Mouse (Mus musculus) embryonic stem cell, embryonic (primary cell): ENCODE results near the gene Aamp.

Source experiments
- CTCF ChIA-PET, 4 experiments: fragments of 300-600 bp in 2 of 4; fragments of 350-600 bp in 2 of 4; sonication (Branson Sonifier 250); formaldehyde crosslinking; loops; one replicate each; lab custom pipeline; 2022; ENCODE audit warnings: inconsistent platforms in 2 of 4; lab: Charles Lee
- POLR2A ChIA-PET, 4 experiments: fragments of 300-600 bp in 2 of 4; fragments of 350-600 bp in 2 of 4; sonication (Branson Sonifier 250); formaldehyde crosslinking; loops; one replicate each; lab custom pipeline; 2022; ENCODE audit warnings: antibody characterized with exemption in 4 of 4, inconsistent platforms in 1 of 4; lab: Charles Lee

The Aamp gene

GRCm38 (mm10) chr1:74284543-74285160, at the start of gene Aamp, which contains the start of gene Pnkd:
Gene Aamp, minus strand, starts transcription at chr1:74284738.
Gene Pnkd, plus strand, starts transcription at chr1:74284930.
- ChIA-PET CTCF (interaction anchor here (0.5 to 4.3 kb wide), 24 partner anchors 10 to 274 kb away, joined by 3 to 23 read pairs (median 4); partner anchors contain the start of gene Catip (in 3 of the 4)), POLR2A (interaction anchor here (0.6 to 7.3 kb wide), 76 partner anchors 8 to 1703 kb away, joined by 3 to 121 read pairs (median 4); partner anchors contain the start of genes Catip (in 2 of the 4), Tmbim1 (in 2 of the 4), Arpc2 (in 1 of the 4) and Bcs1l (in 1 of the 4))

- ChIA-PET CTCF (interaction anchor here in 3 of 4 experiments (0.6 to 1.8 kb wide), 9 partner anchors 17 to 476 kb away, joined by 3 to 7 read pairs (median 5); partner anchors contain the start of genes Catip (in 3 of the 3), Aamp (in 1 of the 3) and Pnkd (in 1 of the 3)), POLR2A (interaction anchor here in 3 of 4 experiments (0.6 to 2.1 kb wide), 38 partner anchors 9 to 222 kb away, joined by 3 to 13 read pairs (median 4); partner anchors contain the start of genes Aamp (in 2 of the 3), Pnkd (in 2 of the 3), Catip (in 1 of the 3) and Slc11a1 (in 1 of the 3))
These were observed 48.4 kb upstream of the Aamp start for GRCm38 (mm10) chr1:74332930-74333329.

GRCm38 (mm10) chr1:74332241-74332763, 47.8 kb upstream of the Aamp start:
- CTCF ChIA-PET: interaction anchor here (0.6 to 1.8 kb wide), 12 partner anchors 18 to 476 kb away, joined by 3 to 7 read pairs (median 4); partner anchors contain the start of genes Catip (in 3 of the 4), Aamp (in 1 of the 4) and Pnkd (in 1 of the 4)
- POLR2A ChIA-PET: interaction anchor here in 3 of 4 experiments (0.6 to 2.1 kb wide), 37 partner anchors 8 to 1386 kb away, joined by 3 to 13 read pairs (median 4); partner anchors contain the start of genes Aamp (in 2 of the 3), Pnkd (in 2 of the 3), Bcs1l (in 1 of the 3) and Catip (in 1 of the 3)

GRCm38 (mm10) chr1:74331046-74331681, 46.6 kb upstream of the Aamp start:
- CTCF ChIA-PET: interaction anchor here in 1 of 4 experiments (1.4 to 1.8 kb wide), 2 partner anchors 31 to 58 kb away, joined by 3 to 7 read pairs; partner anchors contain the start of gene Catip
- POLR2A ChIA-PET: interaction anchor here in 2 of 4 experiments (1.0 to 1.8 kb wide), 6 partner anchors 42 to 257 kb away, joined by 3 to 6 read pairs (median 4); partner anchors contain the start of genes Aamp (in 1 of the 2), Bcs1l (in 1 of the 2), Pnkd (in 1 of the 2) and Zfp142 (in 1 of the 2)

GRCm38 (mm10) chr1:74329899-74330431, 45.4 kb upstream of the Aamp start:
- ChIA-PET POLR2A (interaction anchor here in 1 of 4 experiments (1.1 to 1.2 kb wide), 2 partner anchors 18 to 40 kb away, joined by 3 read pairs; no protein-coding TSS in a partner anchor), CTCF (interaction anchor here in 2 of 4 experiments (1.4 to 1.6 kb wide), 2 partner anchors 32 to 60 kb away, joined by 3 read pairs; partner anchors contain the start of gene Catip (in 1 of the 2))

GRCm38 (mm10) chr1:74326916-74327315, 42.4 kb upstream of the Aamp start:
- POLR2A ChIA-PET: interaction anchor here in 1 of 4 experiments (0.9 to 1.8 kb wide), 6 partner anchors 10 to 119 kb away, joined by 3 to 5 read pairs (median 4); partner anchors contain the start of genes Aamp and Pnkd
- CTCF ChIA-PET: interaction anchor here in 3 of 4 experiments (0.6 to 2.2 kb wide), 9 partner anchors 17 to 723 kb away, joined by 3 to 9 read pairs (median 3); partner anchors contain the start of genes Aamp (in 1 of the 3), Catip (in 1 of the 3) and Pnkd (in 1 of the 3)

GRCm38 (mm10) chr1:74321396-74321795, 36.9 kb upstream of the Aamp start:
- ChIA-PET CTCF (no interaction called here), POLR2A (no interaction called here)

- ChIA-PET CTCF (interaction anchor here in 1 of 4 experiments (1.2 kb wide), 1 partner anchor 9 kb away, joined by 5 read pairs; no protein-coding TSS in a partner anchor), POLR2A (interaction anchor here in 1 of 4 experiments (1.9 kb wide), 1 partner anchor 11 kb away, joined by 8 read pairs; no protein-coding TSS in a partner anchor)
These were observed 34.2 kb upstream of the Aamp start for GRCm38 (mm10) chr1:74318711-74319110.

GRCm38 (mm10) chr1:74316114-74316827, 31.7 kb upstream of the Aamp start:
- CTCF ChIA-PET: no interaction called here
- POLR2A ChIA-PET: interaction anchor here in 1 of 4 experiments (1.1 to 1.7 kb wide), 3 partner anchors 10 to 31 kb away, joined by 3 to 4 read pairs (median 3); partner anchors contain the start of genes Aamp and Pnkd

- CTCF ChIA-PET: interaction anchor here in 2 of 4 experiments (0.7 to 1.4 kb wide), 6 partner anchors 8 to 83 kb away, joined by 3 to 6 read pairs (median 3); partner anchors contain the start of gene Catip (in 1 of the 2)
- POLR2A ChIA-PET: interaction anchor here in 3 of 4 experiments (0.7 to 1.7 kb wide), 6 partner anchors 8 to 83 kb away, joined by 3 to 7 read pairs (median 4); no protein-coding TSS in a partner anchor
These were observed 30.3 kb upstream of the Aamp start for GRCm38 (mm10) chr1:74314796-74315195.

GRCm38 (mm10) chr1:74313049-74313692, 28.6 kb upstream of the Aamp start:
- POLR2A ChIA-PET: interaction anchor here in 2 of 4 experiments (0.6 to 2.2 kb wide), 10 partner anchors 9 to 132 kb away, joined by 3 to 12 read pairs (median 4); partner anchors contain the start of gene Slc11a1 (in 1 of the 2)
- CTCF ChIA-PET: interaction anchor here (0.7 to 2.1 kb wide), 9 partner anchors 10 to 140 kb away, joined by 3 to 13 read pairs (median 3); partner anchors contain the start of gene Catip (in 3 of the 4)

- ChIA-PET CTCF (interaction anchor here in 3 of 4 experiments (0.6 to 1.7 kb wide), 8 partner anchors 9 to 104 kb away, joined by 3 to 9 read pairs (median 4); partner anchors contain the start of gene Catip (in 2 of the 3)), POLR2A (interaction anchor here in 3 of 4 experiments (0.6 to 2.0 kb wide), 14 partner anchors 10 to 859 kb away, joined by 3 to 9 read pairs (median 3); partner anchors contain the start of genes Aamp (in 1 of the 3), Pnkd (in 1 of the 3) and Zfand2b (in 1 of the 3))
These were observed 25.2 kb upstream of the Aamp start for GRCm38 (mm10) chr1:74309767-74310166.

GRCm38 (mm10) chr1:74308001-74308964, 23.7 kb upstream of the Aamp start:
- ChIA-PET POLR2A (interaction anchor here in 3 of 4 experiments (0.7 to 11.8 kb wide), 24 partner anchors 9 to 124 kb away, joined by 3 to 121 read pairs (median 4); partner anchors contain the start of genes Aamp (in 2 of the 3) and Pnkd (in 2 of the 3)), CTCF (interaction anchor here in 3 of 4 experiments (0.5 to 1.9 kb wide), 10 partner anchors 10 to 500 kb away, joined by 3 to 7 read pairs (median 4); partner anchors contain the start of gene Catip (in 2 of the 3))

GRCm38 (mm10) chr1:74307146-74307545, 22.6 kb upstream of the Aamp start:
- CTCF ChIA-PET: interaction anchor here in 3 of 4 experiments (0.6 to 1.9 kb wide), 9 partner anchors 11 to 501 kb away, joined by 3 to 7 read pairs (median 4); partner anchors contain the start of gene Catip (in 1 of the 3)

More at GRCm38 (mm10) chr1:74307146-74307545, 22.6 kb upstream of the Aamp start:
- POLR2A ChIA-PET: interaction anchor here (0.6 to 11.8 kb wide), 19 partner anchors 8 to 101 kb away, joined by 3 to 121 read pairs (median 5); partner anchors contain the start of genes Aamp (in 2 of the 4) and Pnkd (in 2 of the 4)
